Mouse (Mus musculus): ENCODE measurements around the gene Cep295. TPM values are rescaled to one million over a fixed set of nuclear protein-coding genes. Genes with fewer than 3 reads are reported as not detected.

Cep295 gene
- total RNA-seq, 2 experiments from 2014 or later, result 13.2 to 18.0 TPM

Small RNAs within 50 kb of the gene (microRNA-seq; reads per million reads assigned to microRNA genes)
- gene Gm49349 (not detected), gene mmu-mir-7650 (not detected)

Other genes with a start within 250 kb of the Cep295 start
- gene Hephl1, start 245.7 kb downstream of the Cep295 start, total RNA-seq (2021), result under 1 TPM; 0.54 to 0.71 TPM
- gene Vstm5, start 118.7 kb downstream of the Cep295 start, total RNA-seq (2021), result 1 to 10 TPM in 1 of 2 experiments, under 1 TPM in 1; 0.81 to 1.3 TPM
- gene Med17, start 77.9 kb downstream of the Cep295 start, total RNA-seq (2021), result 10 to 100 TPM; 19.8 to 26.0 TPM
- 10 to 100 TPM; 66.9 to 89.1 TPM for gene Taf1d, start 51.6 kb downstream of the Cep295 start, total RNA-seq (2021)
- gene 4931406C07Rik, start 51.3 kb downstream of the Cep295 start, total RNA-seq (2021), result 10 to 100 TPM; 19.5 to 20.6 TPM
- gene Smco4, start 135.6 kb upstream of the Cep295 start, total RNA-seq (2021), result 10 to 100 TPM; 18.9 to 20.3 TPM

Measured in gastrocnemius, postnatal 4 days (tissue).